Mouse (Mus musculus): ENCODE data around the gene Cd6. TPM values are rescaled to one million over a fixed set of nuclear protein-coding genes. Genes with fewer than 3 reads are reported as not detected.

Gene Cd6
- total RNA-seq, 2 experiments from 2014 or later, result 2.3 to 2.8 TPM

DNA sequence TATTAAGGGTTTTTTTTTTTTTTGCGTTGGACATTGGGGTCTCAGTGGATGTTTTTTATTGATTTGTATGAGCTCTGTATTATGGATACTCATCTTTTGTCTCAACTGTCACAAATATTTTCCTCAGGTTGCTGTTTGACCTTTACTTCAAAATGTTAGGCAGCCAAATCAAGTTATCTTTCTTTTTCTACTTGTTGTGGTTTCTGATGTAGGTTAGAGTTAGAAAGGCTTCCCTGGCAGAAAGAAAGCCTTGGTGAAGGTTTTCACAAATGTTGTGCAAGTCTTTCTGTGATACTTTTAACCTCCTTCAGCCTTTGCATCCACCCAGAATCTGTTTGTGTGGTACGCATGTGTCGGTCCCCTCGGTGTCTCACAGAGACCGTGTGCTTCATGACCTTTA, 77.2 kb downstream of the Cd6 start:
- H3K27ac ChIP-seq, result no peak overlapping the region
- DNase-seq (ENCODE audit: extremely low spot score in 1 of 2, low spot score in 2 of 2), result no peak
- intact Hi-C loops (cut with DNase I), result no loop called here

DNA sequence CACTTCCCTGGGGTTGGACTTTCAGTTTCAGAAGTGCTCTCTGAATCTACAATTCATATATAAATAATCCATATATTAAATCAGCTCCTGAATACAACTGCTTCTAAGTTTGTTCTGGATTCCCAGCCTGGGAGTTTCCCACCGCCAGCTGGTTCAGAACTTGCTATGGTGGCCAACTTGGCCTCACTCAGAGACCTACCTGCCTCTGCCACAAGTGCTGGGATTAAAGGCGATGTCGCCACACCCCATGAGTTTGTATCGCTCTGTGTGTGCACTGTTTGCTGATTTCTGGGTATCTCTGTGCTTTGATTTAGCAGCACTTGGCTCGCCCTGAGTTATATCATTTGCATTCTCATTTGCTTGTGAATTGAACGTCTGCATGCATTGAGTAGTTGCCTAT, 77.8 kb downstream of the Cd6 start:
- no peak for DNase-seq (ENCODE audit: extremely low spot score in 1 of 2, low spot score in 2 of 2)
- intact Hi-C loops (cut with DNase I), result no loop called here
- Histone ChIP-seq H3K27ac (no peak overlapping the region), H3K4me3 (no peak overlapping the region)
- TF ChIP-seq CTCF (IDR thresholded peaks at IDR 0.05), result no peak

More for the DNA sequence above, 77.2 kb downstream of the Cd6 start:
- no peak for TF ChIP-seq CTCF (IDR thresholded peaks at IDR 0.05)
- no peak overlapping the region for H3K4me3 ChIP-seq

GRCm38 (mm10) chr19:10751607-10752006, 78.3 kb downstream of the Cd6 start:
- intact Hi-C loops (cut with DNase I), result no loop called here
- no peak for TF ChIP-seq CTCF (IDR thresholded peaks at IDR 0.05)

DNA sequence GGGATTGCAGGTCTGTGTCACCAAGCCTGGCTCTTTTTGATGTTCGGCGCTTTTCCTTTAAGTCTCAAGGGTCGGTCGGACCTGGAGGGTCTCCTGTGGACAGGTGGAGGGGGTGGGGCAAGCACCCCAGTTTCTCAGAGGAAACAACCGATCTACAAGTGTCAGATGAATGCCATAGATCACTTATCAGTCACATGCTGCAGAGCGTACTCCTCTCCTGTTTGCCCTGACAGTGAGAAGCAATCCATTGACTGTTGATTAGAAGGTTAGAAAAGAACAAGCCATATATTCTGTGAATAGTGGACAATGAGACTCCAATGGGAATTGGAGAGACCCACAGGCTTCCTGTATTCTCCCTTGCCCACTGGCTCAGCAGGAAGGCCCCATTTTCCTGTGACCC, 79.7 kb downstream of the Cd6 start:
- intact Hi-C loops (cut with DNase I), result no loop called here

More at GRCm38 (mm10) chr19:10751607-10752006, 78.3 kb downstream of the Cd6 start:
- H3K4me3 ChIP-seq, result no peak overlapping the region
- no peak overlapping the region for H3K27ac ChIP-seq
- no peak for DNase-seq (ENCODE audit: extremely low spot score in 1 of 2, low spot score in 2 of 2)

DNA sequence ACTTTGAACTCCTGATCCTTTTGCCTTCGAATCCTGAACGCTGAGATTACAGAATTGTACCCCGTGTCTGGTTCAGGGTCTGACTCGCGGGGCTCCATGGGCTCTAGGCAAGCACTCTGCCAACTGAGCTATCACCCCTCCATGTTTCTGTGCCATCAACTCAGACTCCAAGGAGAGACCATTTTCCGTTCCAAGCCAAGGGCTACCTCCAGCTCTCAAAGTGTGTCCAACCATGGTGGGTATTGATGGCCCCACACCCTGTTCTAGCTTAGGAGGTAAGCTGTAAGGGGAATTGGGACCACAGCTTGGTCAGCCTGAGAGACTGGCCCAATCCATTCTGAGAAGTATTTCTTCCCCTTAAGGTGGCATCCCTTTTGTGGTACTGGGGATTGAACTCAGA, 80.6 kb downstream of the Cd6 start:
- TF ChIP-seq CTCF (IDR thresholded peaks at IDR 0.05), result no peak
- DNase-seq (ENCODE audit: extremely low spot score in 1 of 2, low spot score in 2 of 2), result no peak
- intact Hi-C loops (cut with DNase I), result no loop called here
- no peak overlapping the region for H3K4me3 ChIP-seq
- no peak overlapping the region for H3K27ac ChIP-seq

More for the DNA sequence above, 79.7 kb downstream of the Cd6 start:
- TF ChIP-seq CTCF (IDR thresholded peaks at IDR 0.05), result no peak
- H3K27ac ChIP-seq, result no peak overlapping the region
- no peak overlapping the region for H3K4me3 ChIP-seq
- no peak for DNase-seq (ENCODE audit: extremely low spot score in 1 of 2, low spot score in 2 of 2)

DNA sequence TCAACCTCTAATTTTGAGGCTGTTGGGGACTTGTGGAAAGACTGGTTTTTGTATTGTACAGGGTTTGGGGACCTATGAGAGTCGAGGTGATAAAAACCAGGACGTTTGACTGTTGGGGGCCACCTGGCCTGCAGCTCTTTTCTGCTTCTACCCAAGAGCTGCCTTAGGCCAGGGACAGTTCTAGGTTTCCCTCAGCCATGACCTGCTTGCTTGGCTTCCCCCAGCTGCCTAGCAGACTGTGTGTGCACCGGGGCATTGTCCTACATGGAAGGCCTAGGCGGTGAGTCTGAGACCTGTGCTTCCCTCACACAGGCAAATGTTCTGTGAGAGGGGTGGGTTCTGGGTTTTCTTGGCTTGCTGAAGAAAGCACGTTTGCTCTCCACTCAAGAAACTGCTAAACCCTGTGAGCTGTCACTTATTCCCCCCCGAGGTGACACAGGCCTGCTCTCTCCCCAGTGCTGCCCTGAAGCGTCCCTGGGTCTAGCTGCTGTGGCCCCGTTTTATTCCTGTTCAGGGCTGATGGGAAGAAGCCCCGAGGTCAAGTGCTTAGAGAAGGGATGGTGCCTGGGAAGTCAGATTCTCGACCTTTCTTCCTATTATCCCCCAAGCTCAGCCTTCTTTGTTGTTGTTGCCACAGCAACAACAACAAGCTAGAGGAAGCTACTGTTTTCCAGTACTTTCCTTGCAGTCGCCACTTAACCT, 81.3 kb downstream of the Cd6 start:
- no peak for TF ChIP-seq CTCF (IDR thresholded peaks at IDR 0.05)
- DNase-seq (ENCODE audit: extremely low spot score in 1 of 2, low spot score in 2 of 2), result no peak
- Histone ChIP-seq H3K27ac (no peak overlapping the region), H3K4me3 (no peak overlapping the region)
- intact Hi-C loops (cut with DNase I), result no loop called here

GRCm38 (mm10) chr19:10747718-10748117, 82.1 kb downstream of the Cd6 start:
- DNase-seq (ENCODE audit: extremely low spot score in 1 of 2, low spot score in 2 of 2), result no peak
- intact Hi-C loops (cut with DNase I), result no loop called here
- no peak overlapping the region for H3K4me3 ChIP-seq
- no peak overlapping the region for H3K27ac ChIP-seq
- TF ChIP-seq CTCF (IDR thresholded peaks at IDR 0.05), result no peak

GRCm38 (mm10) chr19:10747182-10747581, 82.7 kb downstream of the Cd6 start:
- intact Hi-C loops (cut with DNase I), result no loop called here
- TF ChIP-seq CTCF (IDR thresholded peaks at IDR 0.05), result no peak
- H3K4me3 ChIP-seq, result no peak overlapping the region

GRCm38 (mm10) chr19:10742565-10742964, 87.3 kb downstream of the Cd6 start:
- Histone ChIP-seq H3K27ac (no peak overlapping the region), H3K4me3 (no peak overlapping the region)
- intact Hi-C loops (cut with DNase I), result no loop called here
- no peak for TF ChIP-seq CTCF (IDR thresholded peaks at IDR 0.05)
- DNase-seq (ENCODE audit: extremely low spot score in 1 of 2, low spot score in 2 of 2), result no peak

More at GRCm38 (mm10) chr19:10747182-10747581, 82.7 kb downstream of the Cd6 start:
- DNase-seq (ENCODE audit: extremely low spot score in 1 of 2, low spot score in 2 of 2), result no peak
- H3K27ac ChIP-seq, result no peak overlapping the region

DNA sequence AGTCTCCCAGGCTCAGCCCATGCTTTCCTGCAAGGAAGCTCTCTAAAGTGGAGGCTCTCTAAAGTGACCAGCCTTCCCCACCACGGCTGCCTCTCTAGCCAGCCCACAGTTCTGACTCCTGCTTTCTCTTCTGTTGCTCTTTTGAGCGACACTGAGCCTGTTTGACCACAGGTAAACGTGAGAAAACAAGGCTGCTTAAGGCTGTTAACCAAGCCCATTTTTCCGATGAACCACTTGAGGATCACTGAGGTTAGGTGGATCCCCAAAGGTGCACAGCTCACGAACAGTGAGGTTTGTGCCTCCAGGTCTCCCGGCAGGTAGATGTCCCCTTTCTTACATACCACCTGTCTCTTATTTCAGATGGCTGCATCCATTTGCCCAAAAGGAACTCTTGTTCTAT, 87.7 kb downstream of the Cd6 start:
- TF ChIP-seq CTCF (IDR thresholded peaks at IDR 0.05), result no peak
- H3K4me3 ChIP-seq, result no peak overlapping the region
- H3K27ac ChIP-seq, result no peak overlapping the region
- intact Hi-C loops (cut with DNase I), result no loop called here
- DNase-seq (ENCODE audit: extremely low spot score in 1 of 2, low spot score in 2 of 2), result no peak

DNA sequence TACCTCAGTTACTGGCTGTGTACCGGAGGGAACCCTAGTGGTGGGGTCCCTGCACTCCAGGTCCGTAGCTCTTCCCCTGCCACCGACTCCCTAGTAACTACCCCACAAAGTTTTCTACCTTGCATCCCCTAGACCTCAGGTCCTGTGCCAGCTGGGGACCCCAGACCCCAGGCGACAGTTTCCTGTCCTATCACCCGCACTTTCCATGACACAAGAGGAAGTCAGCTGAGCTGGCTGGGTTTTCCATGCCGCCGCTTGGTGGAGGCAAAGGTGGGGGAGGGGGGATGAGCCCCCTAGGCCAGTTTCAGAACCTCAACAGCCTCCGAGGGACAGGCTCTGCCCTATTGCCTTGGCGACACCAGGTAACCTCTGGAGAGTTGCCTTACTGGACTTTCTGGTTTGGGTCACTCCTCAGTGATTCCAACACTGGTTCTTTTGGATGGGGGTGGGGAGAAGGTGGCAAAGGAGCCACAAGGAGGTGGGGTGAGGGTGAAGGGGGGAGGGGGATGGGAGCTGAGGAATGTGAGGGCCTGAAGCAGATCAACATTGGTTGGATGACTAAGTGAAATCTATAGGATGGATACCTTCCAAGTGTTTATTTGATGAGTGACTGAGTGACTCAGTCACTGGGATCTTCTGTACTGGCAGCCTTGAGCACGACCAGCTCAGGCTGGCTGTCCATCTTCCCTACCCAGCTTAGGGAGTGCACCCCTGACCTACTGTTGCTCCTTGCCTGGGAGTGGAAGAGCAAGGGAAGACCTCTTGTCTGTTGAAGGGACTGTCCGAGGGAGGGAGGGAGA, 89.0 kb downstream of the Cd6 start:
- H3K4me3 ChIP-seq, result no peak overlapping the region
- no peak overlapping the region for H3K27ac ChIP-seq
- no peak for TF ChIP-seq CTCF (IDR thresholded peaks at IDR 0.05)
- intact Hi-C loops (cut with DNase I), result no loop called here
- no peak for DNase-seq (ENCODE audit: extremely low spot score in 1 of 2, low spot score in 2 of 2)

DNA sequence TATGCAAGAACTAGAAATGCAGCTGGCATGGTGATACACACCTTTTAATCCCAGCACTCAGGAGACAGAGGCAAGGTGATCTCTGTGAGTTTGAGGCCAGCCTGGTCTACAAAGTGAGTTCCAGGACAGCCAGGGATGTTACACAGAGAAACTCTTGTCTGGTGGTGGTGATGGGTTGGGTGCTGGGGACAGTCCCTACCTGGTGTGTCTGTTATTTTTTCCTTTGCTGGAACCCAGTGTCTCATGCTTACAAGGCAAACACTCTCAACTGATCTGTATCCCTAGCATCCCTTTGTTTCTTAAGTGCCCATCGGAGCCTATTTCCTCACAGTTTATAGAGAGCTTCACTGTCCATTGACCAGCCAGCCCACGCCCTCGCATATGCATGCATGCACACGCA, 89.9 kb downstream of the Cd6 start:
- no peak for TF ChIP-seq CTCF (IDR thresholded peaks at IDR 0.05)
- no peak for DNase-seq (ENCODE audit: extremely low spot score in 1 of 2, low spot score in 2 of 2)
- Histone ChIP-seq H3K4me3 (no peak overlapping the region), H3K27ac (no peak overlapping the region)
- intact Hi-C loops (cut with DNase I), result no loop called here

Other genes with a start within 250 kb of the Cd6 start
- gene Ddb1, start 224.7 kb downstream of the Cd6 start, total RNA-seq (2021), result 100 to 1,000 TPM; 191 to 206 TPM
- 10 to 100 TPM; 16.6 to 17.7 TPM for gene Tkfc, start 224.4 kb downstream of the Cd6 start, total RNA-seq (2021)
- under 1 TPM; 0.43 to 0.65 TPM for gene Vwce, start 195.8 kb downstream of the Cd6 start, total RNA-seq (2021)
- not detected for gene Pga5, start 152.0 kb downstream of the Cd6 start, total RNA-seq (2021)
- gene Vps37c, start 141.3 kb downstream of the Cd6 start, total RNA-seq (2021), result 10 to 100 TPM; 21.6 to 24.4 TPM
- gene Cd5, start 91.1 kb downstream of the Cd6 start, total RNA-seq (2021), result under 1 TPM; 0.16 to 0.37 TPM
- 1 to 10 TPM; 1.1 to 1.3 TPM for gene Slc15a3, start 9.7 kb upstream of the Cd6 start, total RNA-seq (2021)
- gene Tmem132a, start 39.9 kb upstream of the Cd6 start, total RNA-seq (2021), result 100 to 1,000 TPM; 268 TPM
- 10 to 100 TPM; 49.5 to 50.2 TPM for gene Tmem109, start 51.9 kb upstream of the Cd6 start, total RNA-seq (2021)
- 100 to 1,000 TPM; 195 to 208 TPM for gene Prpf19, start 65.2 kb upstream of the Cd6 start, total RNA-seq (2021)
- not detected for gene Zp1, start 90.6 kb upstream of the Cd6 start, total RNA-seq (2021)
- under 1 TPM; 0.14 to 0.30 TPM for gene Ptgdr2, start 107.1 kb upstream of the Cd6 start, total RNA-seq (2021)
- gene Ccdc86, start 119.2 kb upstream of the Cd6 start, total RNA-seq (2021), result 10 to 100 TPM in 1 of 2 experiments, 1 to 10 TPM in 1; 7.8 to 10.6 TPM
- gene Ms4a10, start 144.6 kb upstream of the Cd6 start, total RNA-seq (2021), result not detected
- not detected for gene Ms4a15, start 163.2 kb upstream of the Cd6 start, total RNA-seq (2021)
- not detected for gene Ms4a18, start 188.0 kb upstream of the Cd6 start, total RNA-seq (2021)

All from left cerebral cortex, adult 2 months (tissue).